Mouse (Mus musculus) gastrocnemius, postnatal 10 days (tissue): ENCODE measurements at regions not wholly inside any gene's neighbourhood (a gene's known extent, or its start where the extent isn't known, plus 50 kb on each side); places are given as distances from the start of the nearest gene placed in this dataset.
"Not testable (repeated sequence)": the region's sequence is repeated elsewhere in the genome, so short reads cannot be mapped to it uniquely, and the experiment has no call there.

Experiments used
- DNase-seq: peaks from one replicate; pipeline ENCODE4 v3.0.0; 2021; ENCODE audit warnings: mixed read lengths

- no peak for DNase-seq
Measured at GRCm38 (mm10) chr11:27105920-27106319, 512.1 kb upstream of the Vrk2 start.

- no peak for DNase-seq
Measured at GRCm38 (mm10) chr11:27102906-27103305, 509.1 kb upstream of the Vrk2 start.

GRCm38 (mm10) chr11:27102045-27102444 lies 508.2 kb upstream of the Vrk2 start:
- DNase-seq, result no peak

GRCm38 (mm10) chr11:27096615-27097014 lies 502.8 kb upstream of the Vrk2 start:
- no peak for DNase-seq

GRCm38 (mm10) chr11:27095460-27095859 lies 501.7 kb upstream of the Vrk2 start:
- not testable (repeated sequence) for DNase-seq

GRCm38 (mm10) chr11:27086516-27086915 lies 492.7 kb upstream of the Vrk2 start:
- no peak for DNase-seq

GRCm38 (mm10) chr11:27081188-27081587 lies 487.4 kb upstream of the Vrk2 start:
- DNase-seq, result no peak

GRCm38 (mm10) chr11:27070381-27070780 lies 476.6 kb upstream of the Vrk2 start:
- no peak for DNase-seq

GRCm38 (mm10) chr11:27027243-27027852 lies 433.5 kb upstream of the Vrk2 start:
- DNase-seq, result no peak

GRCm38 (mm10) chr11:27025500-27025899 lies 431.7 kb upstream of the Vrk2 start:
- DNase-seq, result no peak

- DNase-seq, result no peak
Measured at GRCm38 (mm10) chr11:26996292-26997099, 402.7 kb upstream of the Vrk2 start.

- DNase-seq, result no peak
Measured at GRCm38 (mm10) chr11:26981216-26981615, 387.4 kb upstream of the Vrk2 start.

GRCm38 (mm10) chr11:26972533-26973081 lies 378.8 kb upstream of the Vrk2 start:
- no peak for DNase-seq

GRCm38 (mm10) chr11:26971161-26971560 lies 377.4 kb upstream of the Vrk2 start:
- no peak for DNase-seq

GRCm38 (mm10) chr11:26967427-26967826 lies 373.6 kb upstream of the Vrk2 start:
- DNase-seq, result no peak

GRCm38 (mm10) chr11:26962928-26963667 lies 369.3 kb upstream of the Vrk2 start:
- DNase-seq, result no peak

- no peak for DNase-seq
Measured at GRCm38 (mm10) chr11:26962040-26962927, 368.5 kb upstream of the Vrk2 start.

GRCm38 (mm10) chr11:26961336-26961980 lies 367.7 kb upstream of the Vrk2 start:
- peak; percentile 84 for DNase-seq

- no peak for DNase-seq
Measured at GRCm38 (mm10) chr11:26956153-26956552, 362.4 kb upstream of the Vrk2 start.

- no peak for DNase-seq
Measured at GRCm38 (mm10) chr11:26931766-26932165, 338.0 kb upstream of the Vrk2 start.

GRCm38 (mm10) chr11:26907099-26907498 lies 313.3 kb upstream of the Vrk2 start:
- DNase-seq, result no peak
